Mouse (Mus musculus) bone marrow macrophage, adult 2 months (primary cell): ENCODE measurements around the gene Ahr.

Experiments
- CTCF ChIP-seq: IDR thresholded peaks from 2 replicates; pipeline ENCODE4 v1.5.1; 2012; ENCODE audit warnings: low read depth, mild to moderate bottlenecking, low read length, moderate library complexity
- POLR2A ChIP-seq: IDR thresholded peaks from 2 replicates; pipeline ENCODE4 v1.6.1; 2012; ENCODE audit warnings: mild to moderate bottlenecking, low read depth, low read length, borderline replicate concordance

GRCm38 (mm10) chr12:35562826-35563225, 28.0 kb upstream of the Ahr start:
- no peak for TF ChIP-seq CTCF
- TF ChIP-seq POLR2A: no peak
